Mouse (Mus musculus): ENCODE data around the gene Nell2.

GRCm38 (mm10) chr15:95334323-95335296 lies 193.7 kb downstream of the Nell2 start:
- no peak for TF ChIP-seq CTCF (conservative IDR thresholded peaks at IDR 0.05; ENCODE audit: low read length)
- TF ChIP-seq NANOG (IDR thresholded peaks at IDR 0.05; ENCODE audit: borderline replicate concordance, low read length) = no peak
